Mouse (Mus musculus) left cerebral cortex, adult 18-20 months (tissue): ENCODE measurements around the gene Rnaset2b. TPM values are rescaled to one million over a fixed set of nuclear protein-coding genes. Genes with fewer than 3 reads are reported as not detected.
A peak's percentile ranks its signal among the peaks of the same experiment; 100 is the strongest.
"Not testable (repeated sequence)": the region's sequence is repeated elsewhere in the genome, so short reads cannot be mapped to it uniquely, and the experiment has no call there.

Experiments
- DNase-seq, 2 experiments: peaks; one replicate each; pipeline ENCODE4 v3.0.0; 2021 to 2022; ENCODE audit warnings: low spot score in 2 of 2, mixed read lengths in 1 of 2
- long read RNA-seq, 2 experiments: library from polyadenylated mRNA; stranded (forward); transcript quantifications; one replicate each; pipeline ENCODE4 v2.0.0; 2021
- total RNA-seq, 2 experiments: library from RNA; stranded (reverse); gene quantifications; 2 replicates each; pipeline ENCODE4 v1.2.3; 2021

Gene Rnaset2b
- total RNA-seq: 10 to 100 TPM; 43.6 to 44.5 TPM
- long read RNA-seq, experiment 1, transcript Rnaset2b-201 (9 exons, 1,783 nt): major isoform, 5 of 6 reads
- long read RNA-seq, experiment 1, partial matches to known transcripts: 1 of 6 reads
- long read RNA-seq, experiment 1, other reads (novel, unspliced or antisense): 0 of 6 reads
- long read RNA-seq, experiment 2, transcript Rnaset2b-201 (9 exons, 1,783 nt): major isoform, 8 of 8 reads
- long read RNA-seq, experiment 2, partial matches to known transcripts: 0 of 8 reads
- long read RNA-seq, experiment 2, other reads (novel, unspliced or antisense): 0 of 8 reads

DNA sequence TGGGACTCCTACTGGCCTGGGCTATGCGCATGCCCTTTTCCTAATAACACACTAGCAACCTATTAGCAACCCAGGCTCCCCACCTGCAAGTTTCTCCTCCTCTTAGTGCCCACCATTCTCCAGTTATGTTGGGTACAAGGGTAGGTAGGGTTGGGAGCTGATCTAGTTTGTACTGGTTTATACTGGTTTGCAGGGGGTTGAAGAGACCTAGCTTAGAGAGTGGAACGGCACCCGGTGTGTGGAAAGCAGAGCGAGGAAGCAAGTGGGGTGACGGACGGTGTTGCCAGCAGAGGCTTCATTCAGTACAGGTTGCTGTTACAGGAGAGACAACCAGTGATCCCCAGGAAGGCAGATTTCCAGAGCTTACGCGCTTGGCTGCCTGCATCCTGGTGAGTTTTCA is at the start of gene Rnaset2b:
Gene Rnaset2b (plus strand): TSS at position 301 of the 400 bp plus-strand sequence.
- not testable (repeated sequence) for DNase-seq

DNA sequence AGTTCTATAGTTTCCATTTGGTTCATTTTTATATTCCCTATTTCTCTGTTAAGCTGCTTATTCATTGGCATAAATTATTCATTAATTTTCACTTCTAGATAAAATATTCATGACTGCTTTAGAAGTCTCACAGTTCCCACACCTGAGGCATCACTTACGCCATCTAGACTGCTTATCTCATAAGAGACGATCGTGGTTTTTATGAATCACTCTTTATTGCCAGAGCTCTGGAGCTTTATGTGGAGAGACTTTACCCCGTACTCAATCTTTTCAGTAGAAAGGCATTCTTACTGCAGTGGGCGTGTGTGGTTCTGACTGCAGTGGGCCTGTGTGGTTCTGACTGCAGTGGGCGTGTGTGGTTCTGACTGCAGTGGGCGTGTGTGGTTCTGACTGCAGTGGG is 38.8 kb upstream of the Rnaset2b start:
- DNase-seq: not testable (repeated sequence)

DNA sequence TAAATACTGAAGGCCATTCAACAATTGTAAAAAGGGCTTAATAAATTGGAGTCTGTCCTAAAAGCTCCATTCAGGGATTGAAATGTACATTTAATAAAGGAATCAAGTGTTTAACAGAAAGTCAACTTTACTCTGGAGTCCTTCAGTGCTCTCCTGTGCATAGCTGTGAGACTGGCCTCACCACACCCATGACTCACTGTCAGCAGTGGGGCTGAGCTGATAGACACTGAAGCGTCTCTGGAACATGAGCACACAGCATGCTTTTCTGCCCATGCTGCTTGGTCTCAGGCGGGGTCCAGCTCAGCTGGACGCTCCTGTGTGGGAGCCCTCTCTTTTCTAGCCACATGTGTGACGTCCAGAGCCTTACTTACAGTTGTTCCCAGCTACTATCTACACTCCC is 27.9 kb upstream of the Rnaset2b start:
- not testable (repeated sequence) for DNase-seq

DNA sequence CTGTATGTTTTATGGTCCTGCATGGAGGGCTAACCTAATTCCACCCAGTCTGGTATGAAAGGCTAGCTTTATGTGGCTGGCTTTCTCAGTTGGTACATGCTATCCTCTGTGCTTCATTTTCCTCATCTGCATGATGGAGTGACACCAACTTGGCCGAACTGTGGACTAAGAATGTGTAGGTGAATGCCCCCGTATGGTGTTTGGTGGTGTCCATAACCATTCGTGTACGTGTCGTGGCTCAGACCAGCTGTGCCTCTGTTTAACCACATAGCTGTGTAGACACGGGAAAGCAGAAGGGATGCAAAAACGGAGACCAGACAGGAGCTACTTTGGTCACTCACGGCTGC is 22.8 kb upstream of the Rnaset2b start:
- DNase-seq: not testable (repeated sequence)

DNA sequence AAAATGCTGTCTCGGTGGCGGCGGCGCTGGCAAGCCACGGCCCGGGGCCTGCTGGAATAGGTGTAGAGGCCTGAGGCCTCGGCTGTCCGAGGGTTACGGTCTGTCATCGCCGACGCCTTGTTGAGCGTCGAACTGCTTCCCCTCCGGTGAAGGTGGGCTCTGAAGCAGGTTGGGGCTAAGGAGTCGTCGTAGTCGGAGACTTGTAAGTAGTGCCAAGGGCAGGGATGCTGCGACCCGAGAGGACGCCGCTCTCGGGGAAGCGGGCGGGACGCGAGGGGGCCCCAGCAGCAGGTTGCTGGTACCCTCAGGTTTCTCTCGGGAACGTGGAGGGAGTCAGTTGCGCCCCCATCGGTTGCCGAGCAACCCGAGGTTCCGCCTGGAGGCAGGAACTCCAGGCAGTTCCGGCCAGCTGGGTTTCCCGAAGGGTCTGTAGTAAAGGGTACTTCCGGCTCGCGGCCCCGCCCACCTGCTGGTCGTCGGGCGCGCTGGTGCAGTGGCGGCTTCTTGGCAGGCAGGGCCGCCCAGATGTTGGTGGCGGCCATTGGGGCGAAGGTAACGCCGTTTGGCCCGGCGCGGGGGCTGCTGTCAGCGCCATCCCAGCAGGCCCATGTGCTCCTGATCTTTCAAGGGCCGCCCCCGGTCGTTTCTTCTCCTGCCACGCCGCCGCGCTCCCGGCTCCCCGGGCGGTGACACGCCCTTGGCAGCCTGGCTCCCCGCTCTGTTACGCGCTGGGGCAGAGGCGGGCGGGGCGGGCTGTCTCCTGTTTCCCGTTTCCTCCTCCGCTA is 22.3 kb upstream of the Rnaset2b start, which contains the start of gene Rsph3b:
Gene Rsph3b (minus strand): TSS at position 699 of the 785 bp plus-strand sequence.
- DNase-seq: peak; percentile 64 to 82

DNA sequence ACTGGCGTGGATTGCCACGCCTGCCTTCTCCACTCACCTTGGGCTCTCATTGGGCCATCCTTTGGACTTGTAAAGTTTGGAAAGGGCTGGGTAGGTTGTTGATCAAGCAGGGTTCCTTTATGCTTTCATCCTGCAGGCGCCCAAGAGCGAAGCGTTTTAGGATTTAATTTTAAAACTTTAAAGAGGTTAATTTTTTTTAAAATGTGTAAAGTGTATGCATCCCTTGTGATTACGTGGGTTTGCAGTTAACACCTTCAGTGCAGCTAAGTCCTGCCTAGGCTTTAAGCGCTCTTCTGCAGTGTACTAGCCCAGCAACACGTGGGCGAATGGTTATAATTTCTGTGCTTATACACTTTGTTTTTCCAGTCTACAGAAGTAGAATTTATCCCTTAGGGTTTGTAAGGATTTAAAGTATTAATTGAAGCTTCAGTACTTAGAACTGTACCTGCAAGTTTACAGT is 21.6 kb upstream of the Rnaset2b start:
- DNase-seq: not testable (repeated sequence)

DNA sequence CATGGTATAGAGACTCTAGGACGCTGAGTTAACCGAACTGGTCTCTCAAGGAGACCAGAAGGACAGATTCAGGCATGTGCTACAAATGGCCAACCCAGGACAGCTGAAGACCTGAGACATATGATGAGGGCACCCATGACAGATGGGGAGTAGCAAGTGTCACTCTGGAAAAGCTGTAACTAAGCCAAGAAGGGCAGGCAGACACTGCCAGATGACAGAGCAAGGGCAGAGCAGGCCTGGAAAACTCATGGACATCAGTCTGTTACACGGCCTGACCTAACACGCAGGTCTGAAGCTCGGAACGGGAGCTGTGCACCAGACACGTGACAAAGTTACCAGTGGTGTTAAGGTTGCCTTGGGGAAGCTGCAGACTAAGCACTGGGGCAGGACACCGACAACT is 11.6 kb upstream of the Rnaset2b start:
- DNase-seq: not testable (repeated sequence)

DNA sequence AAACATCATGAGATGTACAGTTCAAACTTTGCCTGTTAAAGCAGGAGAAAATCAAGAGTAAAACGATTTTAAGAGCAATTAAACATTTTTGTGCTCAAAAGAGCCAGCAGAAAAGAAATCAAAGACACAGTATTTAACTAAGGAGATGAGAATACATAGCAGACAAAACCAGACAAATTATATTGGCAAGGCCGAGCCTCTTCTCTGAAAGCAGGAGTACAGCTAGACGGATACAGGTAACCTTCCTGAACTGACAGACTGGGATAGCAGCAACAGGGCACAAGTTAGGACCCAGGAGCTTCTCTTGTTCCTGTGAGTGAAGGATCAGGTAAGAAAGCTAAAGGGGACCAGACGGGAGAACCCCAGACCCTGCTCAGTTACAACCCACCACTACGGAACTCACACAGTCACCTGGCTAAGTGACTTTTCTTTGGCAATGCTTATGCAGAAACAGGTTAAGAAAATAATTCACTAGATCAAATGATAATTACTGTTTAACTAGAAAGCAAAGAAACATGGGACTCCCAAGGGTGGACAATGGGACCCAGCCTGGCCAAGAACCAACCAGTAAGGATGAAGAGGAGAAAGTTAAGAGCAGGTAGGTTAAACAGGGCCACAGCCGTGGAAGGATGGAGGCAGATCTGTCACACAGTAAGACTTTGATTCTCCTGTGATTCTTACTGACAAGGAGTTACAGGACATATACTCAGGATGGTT is 10.7 kb upstream of the Rnaset2b start:
- not testable (repeated sequence) for DNase-seq

DNA sequence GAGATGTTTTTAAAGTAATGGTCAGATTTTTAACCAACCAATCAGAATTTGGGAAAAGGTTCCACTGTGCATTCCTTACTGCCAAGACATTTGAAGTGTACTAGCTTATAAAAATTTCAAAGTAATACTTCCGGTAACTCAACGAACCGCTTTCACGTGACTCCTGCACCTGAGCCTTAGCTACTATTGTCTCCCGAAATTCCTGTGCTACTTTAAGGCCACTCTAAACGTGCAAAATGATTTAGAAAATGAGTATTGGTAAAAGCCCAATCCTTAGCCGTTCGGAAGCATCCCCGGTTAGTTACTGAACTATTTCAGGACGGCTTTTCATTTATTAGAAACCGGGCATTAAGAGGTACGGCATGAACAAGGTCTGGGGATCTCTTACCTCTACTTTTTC is 10.1 kb upstream of the Rnaset2b start:
- not testable (repeated sequence) for DNase-seq

DNA sequence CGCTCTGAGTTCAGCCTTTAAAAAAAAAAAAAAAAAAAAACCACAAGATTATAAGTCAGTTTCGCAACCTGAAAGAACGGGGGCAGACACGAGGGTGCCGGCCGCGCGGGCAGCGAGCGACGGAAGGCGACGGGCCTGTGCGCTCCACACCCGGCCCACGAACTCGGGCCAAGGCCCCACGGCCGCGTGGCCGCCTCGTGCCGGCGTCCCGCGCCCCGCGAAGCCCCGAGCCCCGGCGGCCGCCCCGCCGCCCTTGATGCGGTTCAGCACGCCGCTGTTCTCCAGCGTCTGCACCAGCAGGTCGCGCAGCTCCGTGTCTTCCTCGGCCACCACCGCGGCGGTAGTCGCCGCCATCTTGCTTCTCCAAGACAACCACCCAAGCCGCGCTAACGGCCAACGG is 9.7 kb upstream of the Rnaset2b start, which contains the start of gene Tagap1:
Gene Tagap1 (minus strand): TSS at position 381 of the 400 bp plus-strand sequence.
- peak; percentile 22 to 57 for DNase-seq

DNA sequence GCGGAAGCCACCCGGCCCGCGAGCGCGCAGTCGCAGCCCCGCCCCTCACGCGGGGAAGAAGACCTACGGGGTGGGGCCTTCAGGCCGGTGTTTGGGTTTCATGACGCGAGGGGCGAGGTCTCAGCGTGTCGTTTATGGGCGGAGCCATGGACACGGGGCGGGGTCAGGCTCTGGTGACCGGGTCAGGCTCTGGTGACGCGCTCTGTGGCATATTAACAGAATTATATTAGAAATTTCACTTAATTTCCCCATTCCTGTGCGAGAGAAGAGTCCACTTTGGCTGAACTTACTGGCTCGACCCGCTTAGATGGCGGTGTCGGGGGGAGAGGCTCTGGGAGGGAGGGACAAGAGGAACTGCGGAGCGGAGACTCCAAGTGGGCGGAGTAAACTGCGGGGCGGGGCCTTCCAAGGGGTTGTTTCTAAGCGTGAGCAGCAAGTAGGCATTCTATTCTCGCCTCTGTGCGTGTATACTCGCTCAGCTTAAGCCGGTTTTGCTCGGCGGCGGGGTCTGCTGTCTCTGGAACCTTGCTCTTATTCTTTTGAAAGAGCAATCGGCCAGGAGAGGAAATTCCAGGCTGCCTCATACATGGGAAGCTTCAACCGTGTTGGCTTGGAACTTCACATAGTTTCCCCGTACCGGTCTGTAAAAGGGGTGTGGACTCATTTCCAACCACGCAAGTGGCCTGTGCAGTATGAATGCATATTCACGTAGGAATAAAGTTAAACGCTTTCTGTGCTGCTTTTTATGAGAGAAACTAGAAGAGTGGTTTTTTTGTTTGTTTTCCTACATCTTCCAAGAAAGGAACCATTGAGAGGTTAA is 9.0 kb upstream of the Rnaset2b start:
- DNase-seq: peak in 1 of 2 experiments; percentile 15

DNA sequence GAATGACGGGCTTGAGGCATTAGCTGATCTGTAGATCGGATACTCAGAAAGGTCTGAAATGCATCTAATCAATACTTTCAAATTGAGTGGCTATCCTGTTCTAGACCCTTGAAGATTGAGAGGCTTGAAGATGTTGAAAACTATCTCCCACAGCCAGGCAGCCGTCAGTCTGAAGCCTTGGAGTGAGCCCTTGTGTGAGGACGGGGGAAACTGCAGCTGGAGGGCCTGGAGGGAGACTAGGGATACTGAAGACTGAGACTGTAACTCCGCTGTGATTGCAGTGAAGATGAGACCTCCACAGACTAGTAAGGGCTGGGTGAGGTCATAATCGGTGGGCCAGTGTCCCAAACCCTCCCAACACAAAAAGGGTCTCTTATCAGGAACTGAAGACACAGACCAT is 8.1 kb upstream of the Rnaset2b start:
- DNase-seq: not testable (repeated sequence)

DNA sequence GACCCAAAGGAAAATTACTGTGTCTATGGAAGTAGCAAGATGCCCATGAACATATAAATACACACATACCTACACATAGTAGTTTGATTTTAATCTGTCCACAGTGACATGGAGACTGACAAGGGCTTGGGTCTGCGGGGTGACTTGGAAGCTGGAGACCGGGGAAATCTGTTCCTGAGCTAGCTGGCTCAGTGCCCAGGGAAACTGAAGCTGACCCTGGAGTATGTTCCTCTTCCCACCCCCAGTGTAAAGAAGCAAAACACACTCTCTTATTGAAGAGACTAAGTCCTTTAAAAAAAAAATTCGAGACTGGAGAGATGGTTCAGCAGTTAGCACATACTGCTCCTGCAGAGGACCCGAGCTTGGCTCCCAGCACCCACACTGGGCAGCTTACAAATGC is 7.5 kb upstream of the Rnaset2b start:
- DNase-seq: not testable (repeated sequence)

DNA sequence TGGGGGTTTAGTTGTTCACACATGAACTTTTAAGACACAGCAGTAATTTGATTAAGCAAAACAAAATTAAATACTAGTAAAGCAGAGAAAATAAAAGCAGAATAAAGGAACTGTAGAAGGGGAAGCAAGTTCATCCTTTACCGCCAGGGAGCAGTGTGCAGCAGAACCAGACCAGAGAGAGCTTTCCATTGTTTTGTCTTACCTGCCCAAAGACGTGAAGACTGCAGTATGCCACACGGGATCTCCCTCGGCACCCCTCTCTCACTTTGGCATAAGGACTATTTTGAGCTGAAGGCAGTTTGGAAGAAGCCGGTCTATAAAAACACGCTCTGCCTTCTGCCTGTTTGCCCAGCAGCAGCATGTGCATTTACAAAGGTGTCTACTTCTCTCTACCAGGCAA is 5.1 kb upstream of the Rnaset2b start:
- DNase-seq: peak in 1 of 2 experiments; percentile 19

DNA sequence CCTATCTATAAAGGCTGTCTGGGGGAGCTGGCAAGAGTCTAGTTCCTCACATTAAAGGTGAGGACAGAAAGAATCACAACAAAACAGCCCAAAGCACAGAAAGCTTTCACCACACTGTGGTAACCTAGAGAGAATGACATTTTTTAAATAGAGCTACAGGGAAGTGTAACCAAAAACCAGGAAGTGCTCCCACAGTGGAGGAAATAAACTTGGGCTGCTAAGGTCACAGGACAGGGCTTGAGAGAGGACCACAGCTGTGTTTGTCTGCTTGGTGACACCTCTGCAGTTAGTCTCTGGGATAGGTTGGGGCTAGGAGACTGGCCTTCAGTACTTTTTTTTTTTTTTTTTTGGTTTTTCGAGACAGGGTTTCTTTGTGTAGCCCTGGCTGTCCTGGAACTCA is 2.8 kb upstream of the Rnaset2b start:
- not testable (repeated sequence) for DNase-seq

DNA sequence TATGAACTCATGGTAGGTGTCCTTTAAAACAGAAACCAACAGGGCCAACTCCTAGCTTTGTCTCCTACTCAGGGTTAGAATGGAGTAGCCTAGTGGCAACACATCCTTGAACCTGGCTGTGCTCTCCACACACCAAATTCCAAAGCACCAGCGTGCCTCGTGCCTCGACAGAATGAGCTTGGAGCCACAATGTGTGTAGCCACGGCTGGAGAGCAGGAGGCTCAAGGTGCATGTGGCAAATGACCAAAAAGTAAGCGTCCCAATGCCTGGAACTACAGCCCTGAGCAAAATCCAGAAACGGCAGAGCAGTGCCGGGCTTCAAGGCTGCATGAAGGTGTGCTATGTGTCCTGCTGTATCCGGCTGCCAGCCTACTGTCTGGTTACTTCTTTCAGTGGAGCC is 804 bp downstream of the Rnaset2b start:
- DNase-seq: not testable (repeated sequence)

DNA sequence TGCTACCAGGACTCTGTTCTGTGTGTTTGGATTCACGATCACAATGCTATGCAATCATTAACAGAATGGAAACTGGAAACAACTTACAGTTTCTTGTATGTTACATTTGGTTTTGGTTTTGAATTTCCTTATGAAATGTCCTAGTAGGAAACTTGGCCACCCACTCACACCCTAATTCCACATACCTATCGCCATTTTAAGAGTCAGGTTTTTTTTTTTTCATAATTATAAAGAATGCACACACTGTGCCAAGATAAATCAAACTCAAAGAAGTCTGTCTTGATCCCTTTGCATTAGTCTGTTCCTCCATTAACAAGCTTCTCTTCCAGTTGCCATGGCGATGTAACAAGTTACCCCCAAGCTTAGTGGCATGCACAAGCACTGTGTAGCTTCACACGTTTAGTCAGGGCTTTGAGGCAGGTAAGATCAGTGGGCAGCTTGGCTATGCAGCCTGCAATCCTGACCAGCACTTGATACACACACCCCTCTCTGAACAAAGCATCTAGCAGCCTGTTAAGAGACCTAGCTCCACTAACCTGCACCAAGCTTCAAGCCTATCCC is 2.5 kb downstream of the Rnaset2b start:
- DNase-seq: not testable (repeated sequence)

DNA sequence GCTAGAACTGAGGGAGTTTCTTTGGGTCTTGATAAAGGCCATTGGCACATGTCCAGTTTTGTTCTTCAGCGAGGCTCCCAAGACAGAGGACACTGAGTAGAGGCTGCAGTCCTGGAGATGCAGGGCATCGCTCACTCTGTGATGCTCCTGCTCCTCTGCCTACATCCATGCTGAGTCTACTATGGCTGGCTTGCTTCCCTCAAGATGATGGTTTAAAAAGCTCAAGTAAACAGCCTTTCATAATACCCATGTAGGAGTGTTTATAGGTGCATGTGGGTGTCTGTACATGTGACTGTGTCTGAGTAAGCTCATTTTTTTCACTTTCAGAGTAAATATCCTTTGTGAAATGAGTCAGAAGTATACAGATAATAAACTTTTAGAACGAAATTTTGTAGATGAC is 4.6 kb downstream of the Rnaset2b start:
- DNase-seq: not testable (repeated sequence)

DNA sequence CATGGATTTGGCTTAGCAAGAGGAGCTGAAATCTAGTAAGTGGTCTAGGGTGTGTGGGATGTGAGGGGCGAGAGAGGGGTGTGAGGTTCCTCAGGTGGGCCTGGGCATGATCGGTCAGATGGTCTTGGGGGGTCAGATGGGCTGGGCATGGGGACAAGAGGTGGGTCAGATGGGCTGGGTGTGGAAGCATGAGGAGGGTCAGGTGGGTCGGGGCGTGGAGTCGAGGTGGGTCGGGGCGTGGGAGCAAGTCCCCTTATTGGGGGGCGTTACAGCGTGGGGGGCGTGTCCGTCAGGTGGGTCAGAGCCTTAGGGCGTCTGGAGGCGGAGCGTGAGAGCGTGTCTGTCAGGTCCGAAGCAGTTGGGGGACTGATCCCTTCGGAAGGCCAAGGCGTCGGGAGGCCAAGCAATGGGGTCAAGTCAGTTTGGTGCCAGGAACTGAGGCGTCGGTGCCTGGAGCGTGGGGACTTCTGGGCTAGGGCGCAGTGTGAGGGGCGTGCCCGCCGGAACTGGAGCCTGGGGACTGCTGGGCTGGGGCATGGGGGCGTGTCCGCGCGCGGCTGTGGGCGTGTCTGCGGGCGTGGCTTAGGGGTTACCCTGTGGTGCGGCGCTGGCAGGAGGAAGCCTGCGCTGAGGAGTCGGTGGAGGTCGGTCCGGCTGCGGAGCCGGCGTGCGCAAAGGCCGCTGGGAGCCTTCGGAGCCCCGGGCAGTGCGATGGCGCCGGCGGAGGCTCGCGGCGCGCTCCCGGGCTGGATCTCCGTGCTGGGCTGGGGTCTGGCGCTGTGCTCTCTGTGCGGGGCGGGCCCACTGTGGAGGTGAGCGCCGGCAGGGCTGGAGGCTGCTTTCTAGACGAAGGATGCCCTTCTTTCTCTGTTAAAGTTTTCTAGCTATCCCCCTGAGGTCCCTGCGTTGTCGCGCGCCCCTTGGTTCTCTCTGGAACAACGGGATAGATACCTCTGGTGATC is 8.1 kb downstream of the Rnaset2b start, which contains the start of gene Gm49721:
Gene Gm49721 (plus strand): TSS at position 618 of the 962 bp plus-strand sequence.
- DNase-seq: peak; percentile 15 to 41
